Comparison of ENCODE assay signal across 8 mouse cellular contexts in genomic region chr14:54641305-54641969, GRCm38 (mm10). TPM values are rescaled to one million over a fixed set of nuclear protein-coding genes. Genes with fewer than 3 reads are reported as not detected.
DNase-seq lines count a peak whose midpoint lies in the region; TF ChIP-seq lines count a peak whose summit lies in the region.

TSS of gene Cdh24 (minus strand) at chr14:54641364.

- H3K79me2 ChIP-seq in macrophage (ENCODE audit: inconsistent target), result no peaks in the 10 kb centered on the region

- H3K27ac ChIP-seq in cortical plate, adult 2 months (ENCODE audit: insufficient read depth, low read length), result no peak within 1 kb of the TSS
- H3K27ac ChIP-seq in left cerebral cortex, adult 2 months, result peak within 1 kb of the TSS; percentile 83
- H3K27ac ChIP-seq in macrophage, result no peak within 1 kb of the TSS

- peak; percentile 82 for TF ChIP-seq CTCF in cortical plate, adult 2 months (IDR thresholded peaks at IDR 0.05; ENCODE audit: extremely low read depth, insufficient read depth, low read length)
- peak; percentile 94 for TF ChIP-seq CTCF in left cerebral cortex, adult 2 months (IDR thresholded peaks at IDR 0.05)

- TF ChIP-seq POLR2A in cortical plate, adult 2 months (IDR thresholded peaks at IDR 0.05; ENCODE audit: extremely low read depth, insufficient read depth, low read length), result 0 out of 2 replicates have a peak, but pooled peaks have one; percentile 12

- H3K36me3 ChIP-seq in macrophage (ENCODE audit: inconsistent target), result peaks cover 38% of the 10 kb centered on the region

- no peaks in the 10 kb centered on the region for H3K4me1 ChIP-seq in cortical plate, adult 2 months (ENCODE audit: control insufficient read depth, insufficient read depth, low read length)

- 1% methylated on average over 33 of the region's 52 CpGs for WGBS in macrophage (ENCODE audit: missing documents)

- intact Hi-C loops in left cerebral cortex, adult 2 months (cut with DNase I), result loop anchor here (1.0 to 5.0 kb wide), 4 partner anchors 59 to 579 kb away; no protein-coding TSS in a partner anchor

- peak within 1 kb of the TSS; percentile 44 for H3K4me3 ChIP-seq in cortical plate, adult 2 months (ENCODE audit: insufficient read depth, low read length)
- H3K4me3 ChIP-seq in left cerebral cortex, adult 2 months, result peak within 1 kb of the TSS; percentile 74
- peak within 1 kb of the TSS; percentile 21 for H3K4me3 ChIP-seq in macrophage (ENCODE audit: inconsistent target)

- peak; percentile 71 for DNase-seq in adipocyte (ENCODE audit: low spot score)
- DNase-seq in gastrocnemius, adult 8-10 months (ENCODE audit: low spot score in 2 of 2), result peak; percentile 63 to 66
- peak; percentile 81 for DNase-seq in hindlimb bud, embryonic 11.5 days (ENCODE audit: extremely low spot score, low read depth, low spot score)
- DNase-seq in left cerebral cortex, adult 2 months (ENCODE audit: extremely low spot score in 1 of 2, low spot score in 2 of 2), result peak; percentile 88 to 90
- peak; percentile 78 for DNase-seq in retina, postnatal 7 days (ENCODE audit: low read depth, low spot score)
- DNase-seq in urinary bladder, adult 2 months (ENCODE audit: low spot score), result peak; percentile 84

RNA-seq across cellular contexts. Expression of gene Cdh24, which starts in this region (rescaled TPM):
- polyA plus RNA-seq in cortical plate, adult 2 months (2012; rRNA removed), result 13.3 and 18.6 TPM in 2 replicates
- total RNA-seq in gastrocnemius, adult 8-10 months (2022), result under 1 TPM in 2 of 4 experiments, not detected in 2; 0.08 to 0.12 TPM
- total RNA-seq in left cerebral cortex, adult 2 months (2021), result 10 to 100 TPM in 1 of 2 experiments, 1 to 10 TPM in 1; 8.2 to 11.3 TPM
- 1 to 10 TPM in 24 of 26 experiments, under 1 TPM in 2; 0.59 to 4.1 (median 2.1) TPM for total RNA-seq in macrophage (2018; cell fraction: chromatin; rRNA removed)
- total RNA-seq in macrophage (2018; cell fraction: cytosol; rRNA removed), result under 1 TPM in 20 of 26 experiments, not detected in 6; 0.03 to 0.22 (median 0.09) TPM
- total RNA-seq in macrophage (2018; cell fraction: nucleus; rRNA removed), result 1 to 10 TPM; 1.1 to 3.0 (median 1.8) TPM
- 0.06 to 0.11 TPM in 2 of 3 replicates, not detected in the other for polyA plus RNA-seq in macrophage (2018)
- polyA plus RNA-seq in urinary bladder, adult 2 months (2012; rRNA removed), result 1.5 and 1.6 TPM in 2 replicates

Comparison
In these comparisons a context has a peak if more than half of its experiments do, and no peak if none do; other contexts are left out.
1. RNA of gene Cdh24 (total RNA-seq): 8.2 to 11.3 TPM in left cerebral cortex, adult 2 months; 0.08 to 0.12 TPM in gastrocnemius, adult 8-10 months; every median in the first group is over 4 times any median in the second.
2. Peak in DNase-seq in gastrocnemius, adult 8-10 months; RNA of the gene not detected or under 1 TPM.
3. H3K4me3 ChIP-seq: peak in every context shown above with its lines; median percentile 74 in left cerebral cortex, adult 2 months; 44 in cortical plate, adult 2 months; 21 in macrophage.
4. Peak in every context shown above with its lines, with median percentiles within 50 percentile points of each other: DNase-seq.